Mouse (Mus musculus) heart, embryonic 15.5 days (tissue): ENCODE results near the gene Camsap2. TPM values are rescaled to one million over a fixed set of nuclear protein-coding genes. Genes with fewer than 3 reads are reported as not detected.
A peak's percentile ranks its signal among the peaks of the same experiment; 100 is the strongest.

Experiments used
- ATAC-seq: fragments of 200-750 bp; cut with Nextera tagmentation; replicated peaks from 2 replicates; pipeline ENCODE4 v1.8.0; 2017; ENCODE audit warnings: low read depth, moderate TSS enrichment; ENCODE audit not compliant: insufficient number of reproducible peaks, insufficient read depth, low FRiP score
- H3K27ac ChIP-seq: fragments of 300-500 bp; sonication (generic); 2 replicates; pipeline ENCODE4 v1.5.1; 2015; ENCODE audit warnings: mild to moderate bottlenecking, inconsistent platforms
- H3K27me3 ChIP-seq: fragments of 300-500 bp; sonication (generic); 2 replicates; pipeline ENCODE4 v1.6.1; 2015; ENCODE audit warnings: inconsistent platforms
- H3K36me3 ChIP-seq: fragments of 300-500 bp; sonication (generic); 2 replicates; pipeline ENCODE4 v1.6.1; 2015; ENCODE audit warnings: mild to moderate bottlenecking, inconsistent platforms
- H3K4me1 ChIP-seq: fragments of 300-500 bp; sonication (generic); replicated peaks from 2 replicates; pipeline ENCODE4 v1.6.1; 2015; ENCODE audit warnings: inconsistent platforms
- H3K4me2 ChIP-seq: fragments of 300-500 bp; sonication (generic); 2 replicates; pipeline ENCODE4 v1.6.1; 2015; ENCODE audit warnings: inconsistent platforms, mild to moderate bottlenecking, moderate library complexity
- H3K4me3 ChIP-seq: fragments of 300-500 bp; sonication (generic); 2 replicates; pipeline ENCODE4 v1.5.1; 2015; ENCODE audit warnings: mild to moderate bottlenecking, inconsistent platforms
- H3K9ac ChIP-seq: fragments of 300-500 bp; sonication (generic); 2 replicates; pipeline ENCODE4 v1.6.1; 2015; ENCODE audit warnings: mild to moderate bottlenecking, inconsistent platforms
- H3K9me3 ChIP-seq: fragments of 300-500 bp; sonication (generic); replicated peaks from 2 replicates; pipeline ENCODE4 v1.6.1; 2016; ENCODE audit warnings: inconsistent platforms
- WGBS: fragments of 180-500 bp; shearing (Covaris S2); methylation state at CpG from one replicate; pipeline ENCODE4 v1.1.7; 2015; ENCODE audit warnings: mixed read lengths; 5-methylcytosine and 5-hydroxymethylcytosine counted together
- polyA plus RNA-seq: library from polyadenylated mRNA; unstranded; fragments of >200 nt; fragmentation: Nextera tagmentation; extraction: Ambion mirVana; gene quantifications from 2 replicates; pipeline ENCODE4 v1.2.1, GENCODE M21; 2015

The Camsap2 gene
- polyA plus RNA-seq, 1 experiment from 2014 or later, result 5.6 TPM

DNA sequence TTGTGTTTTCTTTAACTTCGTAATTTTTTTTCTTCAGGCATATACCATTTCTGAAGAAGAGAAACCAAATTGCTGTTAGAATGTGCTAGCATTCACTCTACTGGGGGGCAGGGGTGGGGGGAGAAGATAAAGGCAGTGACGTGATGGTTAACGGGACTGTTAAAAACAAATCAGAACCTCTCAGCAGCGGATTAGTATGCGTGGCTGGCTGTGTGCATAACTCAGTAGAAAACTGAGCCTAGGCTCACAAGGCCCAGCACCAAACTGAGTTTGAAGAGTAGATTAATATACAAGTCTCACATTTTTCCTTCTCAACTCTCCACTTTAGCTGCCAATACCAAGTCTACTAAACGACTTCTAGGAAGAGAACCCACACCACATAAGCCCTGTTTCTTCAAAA, 17.1 kb upstream of the Camsap2 start:
- Histone ChIP-seq H3K4me3 (no peak overlapping the region), H3K4me1 (no peaks in the 10 kb centered on the region), H3K36me3 (no peaks in the 10 kb centered on the region), H3K9ac (no peak overlapping the region), H3K27ac (no peak overlapping the region), H3K4me2 (no peak overlapping the region), H3K27me3 (no peaks in the 10 kb centered on the region), H3K9me3 (no peaks in the 10 kb centered on the region)
- 63% methylated on average over 6 of the region's 6 CpGs for WGBS
- no peak for ATAC-seq

- H3K9me3 ChIP-seq, result no peaks in the 10 kb centered on the region
- no peaks in the 10 kb centered on the region for H3K4me1 ChIP-seq
- no peak overlapping the region for H3K27ac ChIP-seq
- no peak overlapping the region for H3K4me2 ChIP-seq
- H3K9ac ChIP-seq, result no peak overlapping the region
- no peak overlapping the region for H3K4me3 ChIP-seq
- WGBS, result 62% methylated on average over 8 of the region's 8 CpGs
- H3K27me3 ChIP-seq, result no peaks in the 10 kb centered on the region
- no peaks in the 10 kb centered on the region for H3K36me3 ChIP-seq
- ATAC-seq, result no peak
Observed at GRCm38 (mm10) chr1:136362567-136362966, 16.7 kb upstream of the Camsap2 start.

DNA sequence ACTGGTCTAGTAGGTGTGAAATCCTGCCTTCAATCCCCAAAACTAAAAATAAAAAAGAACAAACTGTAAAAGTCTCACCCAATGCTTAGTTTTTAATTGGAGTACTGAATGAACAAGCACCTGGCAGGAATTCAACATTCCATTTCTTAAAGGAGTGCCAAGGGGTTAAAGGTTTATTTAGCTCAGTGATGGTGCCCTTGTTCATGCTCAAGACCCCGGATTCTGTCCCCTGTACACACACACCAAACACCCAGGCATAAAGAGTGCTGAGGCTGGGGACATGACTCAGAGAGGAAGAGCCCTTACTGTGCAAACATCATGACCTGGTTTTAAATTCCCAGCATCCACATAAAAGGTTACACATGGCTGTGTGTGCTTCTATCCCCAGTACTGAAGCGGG, 15.5 kb upstream of the Camsap2 start:
- ATAC-seq, result no peak
- H3K4me1 ChIP-seq, result no peaks in the 10 kb centered on the region
- no peak overlapping the region for H3K4me3 ChIP-seq
- no peaks in the 10 kb centered on the region for H3K27me3 ChIP-seq
- H3K9ac ChIP-seq, result no peak overlapping the region
- no peak overlapping the region for H3K4me2 ChIP-seq
- WGBS, result 68% methylated on average over 2 of the region's 2 CpGs
- no peaks in the 10 kb centered on the region for H3K9me3 ChIP-seq
- no peaks in the 10 kb centered on the region for H3K36me3 ChIP-seq
- H3K27ac ChIP-seq, result no peak overlapping the region

DNA sequence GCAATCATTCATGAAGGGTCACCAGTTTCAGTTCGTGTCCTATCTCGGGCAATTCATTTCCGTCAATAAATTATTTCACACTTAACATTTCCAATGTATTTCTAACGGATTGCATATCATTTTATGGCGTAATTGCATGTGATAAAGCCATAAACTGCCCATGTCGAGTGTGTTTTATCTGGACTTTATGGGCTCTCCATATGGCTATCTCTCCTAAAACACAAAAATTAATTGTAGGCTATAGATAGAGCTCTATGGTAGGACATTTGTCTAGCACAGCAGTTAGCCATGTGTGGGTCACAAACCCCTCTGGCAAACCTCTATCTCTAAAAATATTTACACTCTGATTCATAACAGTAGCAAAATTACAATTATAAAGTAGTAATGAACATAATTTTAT, 15.0 kb upstream of the Camsap2 start:
- no peak for ATAC-seq
- Histone ChIP-seq H3K36me3 (no peaks in the 10 kb centered on the region), H3K9me3 (no peaks in the 10 kb centered on the region), H3K4me2 (no peak overlapping the region), H3K4me3 (no peak overlapping the region), H3K9ac (no peak overlapping the region), H3K27ac (no peak overlapping the region), H3K27me3 (no peaks in the 10 kb centered on the region), H3K4me1 (no peaks in the 10 kb centered on the region)
- WGBS, result 70% methylated on average over 6 of the region's 6 CpGs

DNA sequence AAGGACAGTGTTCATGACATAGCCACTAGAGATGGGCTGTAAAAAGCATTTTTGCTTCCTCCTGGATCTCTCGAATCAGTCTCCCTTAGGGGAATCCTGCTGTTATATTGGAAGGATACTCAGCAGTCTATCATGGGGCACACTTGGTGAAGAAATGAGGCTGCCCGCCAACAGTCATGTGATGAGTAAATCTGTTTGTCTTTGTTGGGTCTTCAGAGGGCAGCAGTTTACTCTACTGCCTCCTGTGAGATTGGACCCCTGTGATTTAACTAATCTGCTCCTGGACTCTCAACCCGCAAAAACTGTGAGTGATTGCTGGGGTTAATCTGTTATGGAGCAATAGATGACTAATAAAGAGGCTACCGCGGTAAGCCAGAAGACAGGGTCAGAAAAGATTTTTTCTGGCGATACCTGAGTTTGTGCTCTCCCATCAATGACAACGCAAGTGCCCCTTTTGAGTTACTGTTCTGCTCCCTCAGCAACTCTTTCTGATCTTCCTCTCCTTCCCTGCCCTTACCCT, 13.0 kb upstream of the Camsap2 start:
- no peak overlapping the region for H3K4me3 ChIP-seq
- no peak overlapping the region for H3K9ac ChIP-seq
- WGBS, result 80% methylated on average over 7 of the region's 7 CpGs
- no peaks in the 10 kb centered on the region for H3K27me3 ChIP-seq
- H3K27ac ChIP-seq, result no peak overlapping the region
- no peak for ATAC-seq
- H3K4me1 ChIP-seq, result no peaks in the 10 kb centered on the region
- no peaks in the 10 kb centered on the region for H3K9me3 ChIP-seq
- no peaks in the 10 kb centered on the region for H3K36me3 ChIP-seq
- no peak overlapping the region for H3K4me2 ChIP-seq

DNA sequence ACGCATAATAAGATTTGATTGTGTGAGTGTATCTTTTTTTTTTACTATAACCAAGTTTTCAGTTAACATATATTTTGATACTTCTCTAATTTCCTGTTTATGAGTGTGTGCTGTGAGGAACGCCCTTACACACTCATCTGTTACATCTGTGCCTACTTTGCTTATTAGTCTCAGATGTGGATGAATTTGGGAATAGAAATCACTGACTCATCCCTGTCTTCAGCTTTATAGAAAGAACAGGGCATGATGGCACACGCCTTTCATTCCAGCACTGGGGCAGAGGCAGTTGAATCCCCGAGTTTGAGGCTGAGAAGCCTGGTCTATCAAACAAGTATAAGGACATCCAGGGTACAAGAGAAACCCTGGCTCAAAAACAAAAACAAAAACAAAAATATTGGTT, 9.7 kb upstream of the Camsap2 start:
- ATAC-seq, result no peak
- no peaks in the 10 kb centered on the region for H3K4me1 ChIP-seq
- no peaks in the 10 kb centered on the region for H3K9me3 ChIP-seq
- 68% methylated on average over 4 of the region's 4 CpGs for WGBS
- no peak overlapping the region for H3K4me2 ChIP-seq
- no peaks in the 10 kb centered on the region for H3K36me3 ChIP-seq
- no peaks in the 10 kb centered on the region for H3K27me3 ChIP-seq
- H3K27ac ChIP-seq, result no peak overlapping the region
- H3K9ac ChIP-seq, result no peak overlapping the region
- H3K4me3 ChIP-seq, result no peak overlapping the region

GRCm38 (mm10) chr1:136350699-136351200, 4.8 kb upstream of the Camsap2 start:
- Histone ChIP-seq H3K4me1 (peaks cover 6% of the 10 kb centered on the region; the same call in 1 of the 2 replicates), H3K9me3 (no peaks in the 10 kb centered on the region), H3K9ac (no peak overlapping the region), H3K4me2 (no peak overlapping the region), H3K36me3 (no peaks in the 10 kb centered on the region), H3K27ac (no peak overlapping the region), H3K4me3 (no peak overlapping the region), H3K27me3 (no peaks in the 10 kb centered on the region)
- ATAC-seq, result no peak
- 46% methylated on average over 3 of the region's 3 CpGs for WGBS

- H3K27me3 ChIP-seq, result no peaks in the 10 kb centered on the region
- H3K36me3 ChIP-seq, result no peaks in the 10 kb centered on the region
- no peak overlapping the region for H3K27ac ChIP-seq
- no peak overlapping the region for H3K4me3 ChIP-seq
- no peak for ATAC-seq
- no peak overlapping the region for H3K4me2 ChIP-seq
- 72% methylated on average over 5 of the region's 5 CpGs for WGBS
- H3K4me1 ChIP-seq, result peaks cover 17% of the 10 kb centered on the region
- no peak overlapping the region for H3K9ac ChIP-seq
- no peaks in the 10 kb centered on the region for H3K9me3 ChIP-seq
Observed at GRCm38 (mm10) chr1:136348137-136348536, 2.2 kb upstream of the Camsap2 start.

DNA sequence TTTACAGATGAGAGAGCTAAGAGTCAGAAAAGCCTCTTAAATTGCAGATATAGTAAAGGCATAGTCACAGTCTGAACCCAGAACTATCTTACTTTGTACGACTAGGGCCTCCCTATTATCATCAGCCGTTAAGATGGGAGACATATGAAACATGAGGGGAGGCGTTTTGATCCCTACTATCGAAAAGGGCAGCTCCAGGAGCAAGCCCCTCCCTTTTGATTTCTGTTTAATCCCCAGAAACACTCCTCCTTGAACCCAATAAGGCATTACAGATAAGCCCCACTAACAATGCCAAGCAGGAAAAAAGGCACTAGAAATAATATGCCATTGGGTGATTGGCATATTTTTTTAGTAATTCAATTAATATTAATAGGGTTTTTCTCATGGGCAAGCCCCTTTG, 1.2 kb upstream of the Camsap2 start:
- no peak for ATAC-seq
- no peaks in the 10 kb centered on the region for H3K9me3 ChIP-seq
- WGBS, result 50% methylated on average over 4 of the region's 4 CpGs
- no peak overlapping the region for H3K9ac ChIP-seq
- H3K27me3 ChIP-seq, result no peaks in the 10 kb centered on the region
- H3K4me1 ChIP-seq, result peaks cover 19% of the 10 kb centered on the region
- no peak overlapping the region for H3K4me3 ChIP-seq
- no peaks in the 10 kb centered on the region for H3K36me3 ChIP-seq
- no peak overlapping the region for H3K27ac ChIP-seq
- no peak overlapping the region for H3K4me2 ChIP-seq

DNA sequence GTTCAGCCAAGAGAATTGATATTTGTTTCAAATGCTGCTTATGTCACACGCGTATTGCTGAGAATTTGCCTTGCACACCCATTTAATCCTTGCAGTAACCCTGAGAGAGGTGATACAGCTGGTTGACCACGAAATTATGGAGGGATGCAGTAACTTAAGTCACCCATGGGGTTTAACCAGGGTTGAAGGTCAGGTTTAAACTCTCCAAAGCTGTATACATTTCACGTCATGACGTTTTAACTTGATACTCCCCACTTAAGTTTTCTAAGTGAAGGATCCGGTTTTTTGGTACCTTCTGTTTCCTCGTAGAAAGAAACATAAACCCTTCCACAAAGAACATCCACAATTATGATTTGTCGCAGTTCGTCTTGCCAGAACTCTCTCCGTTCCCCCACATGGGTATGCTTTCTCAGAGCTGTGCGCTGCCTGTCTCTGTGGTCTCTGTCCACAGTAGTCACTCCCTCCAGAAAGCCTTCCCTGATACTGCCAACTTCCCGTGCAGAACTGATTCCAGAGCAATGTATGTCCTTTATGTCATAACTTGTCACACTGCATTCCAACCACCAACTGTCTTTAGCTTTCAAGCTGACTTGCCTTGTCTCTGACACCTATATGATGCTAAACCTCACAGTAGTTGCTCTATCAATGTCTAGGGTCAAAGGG, 600 bp upstream of the Camsap2 start:
- Histone ChIP-seq H3K4me3 (peak overlapping the region; percentile 98), H3K9me3 (no peaks in the 10 kb centered on the region), H3K4me2 (peak overlapping the region; percentile 93), H3K36me3 (no peaks in the 10 kb centered on the region), H3K27me3 (no peaks in the 10 kb centered on the region), H3K4me1 (peaks cover 19% of the 10 kb centered on the region), H3K9ac (peak overlapping the region; percentile 97), H3K27ac (peak overlapping the region; percentile 100)
- ATAC-seq, result no peak
- WGBS, result 4% methylated on average over 12 of the region's 12 CpGs

- Histone ChIP-seq H3K4me1 (peaks cover 19% of the 10 kb centered on the region), H3K4me2 (peak overlapping the region; percentile 93), H3K27ac (peak overlapping the region; percentile 100), H3K4me3 (peak overlapping the region; percentile 98), H3K9ac (peak overlapping the region; percentile 97), H3K9me3 (no peaks in the 10 kb centered on the region), H3K27me3 (no peaks in the 10 kb centered on the region), H3K36me3 (no peaks in the 10 kb centered on the region; the same call in 1 of the 2 replicates)
- ATAC-seq, result no peak
- 1% methylated on average over 22 of the region's 22 CpGs for WGBS
Observed at GRCm38 (mm10) chr1:136344768-136345453, 993 bp downstream of the Camsap2 start.
